Mouse (Mus musculus): ENCODE measurements around the gene Tcte3. TPM values are rescaled to one million over a fixed set of nuclear protein-coding genes. Genes with fewer than 3 reads are reported as not detected.
"Not testable (repeated sequence)": the region's sequence is repeated elsewhere in the genome, so short reads cannot be mapped to it uniquely, and the experiment has no call there.

Tcte3 gene
- polyA plus RNA-seq, 1 experiment, result 0.50 TPM

- H3K4me3 ChIP-seq, result no peak overlapping the region
- H3K27me3 ChIP-seq (ENCODE audit: control insufficient read depth, insufficient read depth, insufficient read length), result no peaks in the 10 kb centered on the region
- peaks cover 5% of the 10 kb centered on the region for H3K36me3 ChIP-seq (ENCODE audit: control insufficient read depth, insufficient read depth)
- TF ChIP-seq CEBPB (IDR thresholded peaks at IDR 0.05; ENCODE audit: insufficient read depth, poor library complexity, severe bottlenecking) (no peak), TCF12 (IDR thresholded peaks at IDR 0.05; ENCODE audit: insufficient read depth, poor library complexity, severe bottlenecking) (no peak), MYOG (IDR thresholded peaks at IDR 0.05; ENCODE audit: control insufficient read depth in 1 of 3, insufficient read depth in 1 of 3, insufficient read length in 2 of 3, low read depth in 2 of 3) (no peak), E2F4 (IDR thresholded peaks at IDR 0.05; ENCODE audit: insufficient read depth) (no peak), USF1 (IDR thresholded peaks at IDR 0.05; ENCODE audit: low read depth) (no peak), POLR2AphosphoS2 (IDR thresholded peaks at IDR 0.05; ENCODE audit: insufficient read length, low read depth) (no peak), MAX (IDR thresholded peaks at IDR 0.05; ENCODE audit: low read depth) (no peak)
- H3ac ChIP-seq (ENCODE audit: control insufficient read depth, insufficient read length), result no peak overlapping the region
- H3K4me2 ChIP-seq (ENCODE audit: low read depth), result no peak overlapping the region
- no peaks in the 10 kb centered on the region for H3K79me2 ChIP-seq (ENCODE audit: control insufficient read depth, insufficient read depth)
Observed at GRCm38 (mm10) chr17:15055925-15056324, 14.6 kb upstream of the Tcte3 start.

- H3K79me2 ChIP-seq (ENCODE audit: control insufficient read depth, insufficient read depth); H3ac ChIP-seq (ENCODE audit: control insufficient read depth, insufficient read length); H3K4me3 ChIP-seq; H3K27me3 ChIP-seq (ENCODE audit: control insufficient read depth, insufficient read depth, insufficient read length); H3K36me3 ChIP-seq (ENCODE audit: control insufficient read depth, insufficient read depth): not testable (repeated sequence)
- peak overlapping the region; percentile 38 for H3K4me2 ChIP-seq (ENCODE audit: low read depth)
Observed at GRCm38 (mm10) chr17:15053829-15054200, 12.5 kb upstream of the Tcte3 start.

DNA sequence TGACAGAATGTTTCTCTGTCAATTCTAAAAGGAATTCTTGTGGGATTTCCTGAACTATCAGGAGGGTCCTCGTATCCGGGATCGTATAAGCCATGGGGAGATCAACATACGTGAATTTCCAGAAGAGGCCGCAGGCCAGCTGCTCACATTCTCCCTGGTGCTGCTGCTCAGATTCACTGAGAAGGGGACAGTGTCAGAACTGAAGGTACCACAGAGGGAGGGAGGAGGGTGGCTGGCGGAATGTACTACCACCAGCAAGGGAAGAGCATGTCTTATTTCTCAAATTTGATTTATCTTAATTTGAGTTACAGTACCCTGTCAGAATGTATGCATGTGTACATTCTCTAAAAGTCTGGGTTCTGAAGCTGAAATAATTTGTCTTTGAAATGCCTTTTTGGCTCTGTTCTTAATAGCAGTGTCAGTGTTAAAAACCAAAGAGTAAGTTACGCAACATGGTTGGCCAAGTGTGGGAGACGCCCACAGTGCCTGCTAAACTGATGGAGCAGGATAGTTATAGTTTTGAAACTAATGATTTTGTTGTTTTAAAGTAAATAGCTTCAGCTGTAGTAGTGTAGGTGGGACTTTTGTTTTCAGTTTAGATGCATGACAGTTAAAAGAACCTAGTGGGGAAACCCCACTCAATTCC lies 12.0 kb upstream of the Tcte3 start:
- peak overlapping the region; percentile 38 for H3K4me2 ChIP-seq (ENCODE audit: low read depth)

DNA sequence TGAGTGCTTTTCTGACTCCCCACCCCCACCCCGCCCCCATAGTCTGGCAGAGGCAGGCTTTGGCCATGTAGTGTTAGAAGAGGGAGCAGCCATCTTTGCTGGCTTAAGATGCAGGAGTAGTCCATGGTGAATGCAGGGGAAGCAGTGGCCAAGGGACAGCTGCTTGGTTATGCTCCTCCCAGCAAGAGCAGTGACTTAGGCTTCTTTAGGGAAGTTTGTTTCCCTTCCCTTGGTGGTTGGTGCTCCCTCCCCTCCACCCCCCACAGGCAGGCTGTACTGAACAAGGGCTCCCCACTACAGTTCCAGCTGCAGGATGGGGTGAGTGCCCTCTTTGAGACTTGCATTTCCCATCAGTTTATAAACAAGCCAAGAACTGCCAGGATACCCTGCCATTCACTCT lies 11.5 kb upstream of the Tcte3 start:
- H3K36me3 ChIP-seq (ENCODE audit: control insufficient read depth, insufficient read depth); H3K79me2 ChIP-seq (ENCODE audit: control insufficient read depth, insufficient read depth); H3K4me3 ChIP-seq; H3ac ChIP-seq (ENCODE audit: control insufficient read depth, insufficient read length); H3K4me2 ChIP-seq (ENCODE audit: low read depth); H3K27me3 ChIP-seq (ENCODE audit: control insufficient read depth, insufficient read depth, insufficient read length): not testable (repeated sequence)

More for the DNA sequence above, 12.0 kb upstream of the Tcte3 start:
- H3K4me3 ChIP-seq; H3K36me3 ChIP-seq (ENCODE audit: control insufficient read depth, insufficient read depth); H3ac ChIP-seq (ENCODE audit: control insufficient read depth, insufficient read length); H3K27me3 ChIP-seq (ENCODE audit: control insufficient read depth, insufficient read depth, insufficient read length); H3K79me2 ChIP-seq (ENCODE audit: control insufficient read depth, insufficient read depth): not testable (repeated sequence)

- not testable (repeated sequence) for H3K27me3 ChIP-seq (ENCODE audit: control insufficient read depth, insufficient read depth, insufficient read length); H3K4me2 ChIP-seq (ENCODE audit: low read depth); H3K36me3 ChIP-seq (ENCODE audit: control insufficient read depth, insufficient read depth); H3ac ChIP-seq (ENCODE audit: control insufficient read depth, insufficient read length); H3K4me3 ChIP-seq; H3K79me2 ChIP-seq (ENCODE audit: control insufficient read depth, insufficient read depth)
Observed at GRCm38 (mm10) chr17:15050338-15050737, 9.1 kb upstream of the Tcte3 start.

DNA sequence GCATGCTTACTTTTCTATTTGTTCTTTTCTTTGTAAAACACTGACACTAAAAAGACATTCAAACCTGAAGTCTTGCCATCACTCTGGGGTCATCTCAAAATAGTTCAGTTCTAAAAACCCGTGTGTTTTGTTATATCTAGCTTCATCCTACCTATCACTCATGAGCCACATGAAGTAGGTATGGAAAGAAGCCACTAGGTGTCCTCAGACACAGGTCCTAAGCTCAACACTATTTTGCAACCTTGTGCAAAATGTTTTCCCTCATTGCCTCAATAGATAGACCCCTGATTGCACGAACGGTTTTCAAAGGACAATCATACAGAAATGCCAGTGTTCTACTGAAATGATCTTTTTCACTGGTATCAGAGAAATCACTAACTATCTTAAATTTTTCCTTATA lies 833 bp downstream of the Tcte3 start:
- not testable (repeated sequence) for H3K27me3 ChIP-seq (ENCODE audit: control insufficient read depth, insufficient read depth, insufficient read length); H3ac ChIP-seq (ENCODE audit: control insufficient read depth, insufficient read length); H3K4me3 ChIP-seq; H3K79me2 ChIP-seq (ENCODE audit: control insufficient read depth, insufficient read depth); H3K4me2 ChIP-seq (ENCODE audit: low read depth); H3K36me3 ChIP-seq (ENCODE audit: control insufficient read depth, insufficient read depth)

DNA sequence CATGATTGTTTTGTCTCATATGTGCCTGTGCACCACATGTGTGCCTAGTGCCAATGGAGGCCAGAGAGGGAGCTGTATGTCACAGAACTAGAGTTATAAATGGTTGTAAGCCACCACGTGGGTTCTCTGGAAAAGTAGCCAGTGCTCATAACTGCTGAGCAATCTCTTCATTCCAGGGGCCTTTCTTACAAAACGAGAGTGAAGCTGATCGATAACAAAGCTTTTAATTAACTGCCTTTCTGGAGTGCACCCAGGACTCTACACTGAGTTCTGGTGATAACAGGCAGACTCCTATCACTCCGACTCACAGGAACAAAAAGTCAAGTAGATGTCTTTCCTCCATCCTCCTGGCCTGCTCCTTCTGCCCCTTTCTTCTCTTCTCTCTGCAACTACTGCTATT lies 9.9 kb downstream of the Tcte3 start:
- not testable (repeated sequence) for H3K4me2 ChIP-seq (ENCODE audit: low read depth); H3ac ChIP-seq (ENCODE audit: control insufficient read depth, insufficient read length); H3K4me3 ChIP-seq; H3K79me2 ChIP-seq (ENCODE audit: control insufficient read depth, insufficient read depth); H3K36me3 ChIP-seq (ENCODE audit: control insufficient read depth, insufficient read depth); H3K27me3 ChIP-seq (ENCODE audit: control insufficient read depth, insufficient read depth, insufficient read length)

DNA sequence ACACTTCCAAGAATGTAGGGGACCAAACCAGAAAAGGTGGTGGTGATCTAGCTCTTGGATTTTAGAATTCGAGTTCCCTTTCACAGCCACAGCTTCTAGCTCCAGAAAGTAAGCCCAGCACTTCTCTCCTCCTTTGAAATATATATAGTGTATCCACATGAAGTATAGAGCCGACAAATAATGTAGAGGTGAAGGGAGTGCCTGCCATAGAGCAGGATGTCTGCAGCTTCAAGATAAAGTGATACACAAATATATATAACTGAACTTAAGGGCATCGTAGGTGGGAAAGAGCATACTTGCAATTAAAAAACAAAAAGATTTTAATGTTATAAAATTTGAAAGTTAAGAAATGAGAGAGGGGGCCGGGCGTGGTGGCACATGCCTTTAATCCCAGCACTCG lies 15.8 kb downstream of the Tcte3 start:
- H3K79me2 ChIP-seq (ENCODE audit: control insufficient read depth, insufficient read depth); H3K4me2 ChIP-seq (ENCODE audit: low read depth); H3ac ChIP-seq (ENCODE audit: control insufficient read depth, insufficient read length); H3K4me3 ChIP-seq; H3K27me3 ChIP-seq (ENCODE audit: control insufficient read depth, insufficient read depth, insufficient read length); H3K36me3 ChIP-seq (ENCODE audit: control insufficient read depth, insufficient read depth): not testable (repeated sequence)

GRCm38 (mm10) chr17:15024502-15025193 lies 16.6 kb downstream of the Tcte3 start:
- H3K36me3 ChIP-seq (ENCODE audit: control insufficient read depth, insufficient read depth); H3K79me2 ChIP-seq (ENCODE audit: control insufficient read depth, insufficient read depth); H3ac ChIP-seq (ENCODE audit: control insufficient read depth, insufficient read length); H3K4me3 ChIP-seq; H3K4me2 ChIP-seq (ENCODE audit: low read depth); H3K27me3 ChIP-seq (ENCODE audit: control insufficient read depth, insufficient read depth, insufficient read length): not testable (repeated sequence)

- not testable (repeated sequence) for H3K4me2 ChIP-seq (ENCODE audit: low read depth); H3ac ChIP-seq (ENCODE audit: control insufficient read depth, insufficient read length); H3K27me3 ChIP-seq (ENCODE audit: control insufficient read depth, insufficient read depth, insufficient read length); H3K79me2 ChIP-seq (ENCODE audit: control insufficient read depth, insufficient read depth); H3K36me3 ChIP-seq (ENCODE audit: control insufficient read depth, insufficient read depth); H3K4me3 ChIP-seq
Observed at GRCm38 (mm10) chr17:15023878-15024492, 17.3 kb downstream of the Tcte3 start.

- H3ac ChIP-seq (ENCODE audit: control insufficient read depth, insufficient read length); H3K36me3 ChIP-seq (ENCODE audit: control insufficient read depth, insufficient read depth); H3K79me2 ChIP-seq (ENCODE audit: control insufficient read depth, insufficient read depth); H3K27me3 ChIP-seq (ENCODE audit: control insufficient read depth, insufficient read depth, insufficient read length); H3K4me3 ChIP-seq; H3K4me2 ChIP-seq (ENCODE audit: low read depth): not testable (repeated sequence)
Observed at GRCm38 (mm10) chr17:15021503-15022220, 19.6 kb downstream of the Tcte3 start.
